Mouse (Mus musculus): ENCODE measurements around the gene Scn4a.

The Scn4a gene

DNA sequence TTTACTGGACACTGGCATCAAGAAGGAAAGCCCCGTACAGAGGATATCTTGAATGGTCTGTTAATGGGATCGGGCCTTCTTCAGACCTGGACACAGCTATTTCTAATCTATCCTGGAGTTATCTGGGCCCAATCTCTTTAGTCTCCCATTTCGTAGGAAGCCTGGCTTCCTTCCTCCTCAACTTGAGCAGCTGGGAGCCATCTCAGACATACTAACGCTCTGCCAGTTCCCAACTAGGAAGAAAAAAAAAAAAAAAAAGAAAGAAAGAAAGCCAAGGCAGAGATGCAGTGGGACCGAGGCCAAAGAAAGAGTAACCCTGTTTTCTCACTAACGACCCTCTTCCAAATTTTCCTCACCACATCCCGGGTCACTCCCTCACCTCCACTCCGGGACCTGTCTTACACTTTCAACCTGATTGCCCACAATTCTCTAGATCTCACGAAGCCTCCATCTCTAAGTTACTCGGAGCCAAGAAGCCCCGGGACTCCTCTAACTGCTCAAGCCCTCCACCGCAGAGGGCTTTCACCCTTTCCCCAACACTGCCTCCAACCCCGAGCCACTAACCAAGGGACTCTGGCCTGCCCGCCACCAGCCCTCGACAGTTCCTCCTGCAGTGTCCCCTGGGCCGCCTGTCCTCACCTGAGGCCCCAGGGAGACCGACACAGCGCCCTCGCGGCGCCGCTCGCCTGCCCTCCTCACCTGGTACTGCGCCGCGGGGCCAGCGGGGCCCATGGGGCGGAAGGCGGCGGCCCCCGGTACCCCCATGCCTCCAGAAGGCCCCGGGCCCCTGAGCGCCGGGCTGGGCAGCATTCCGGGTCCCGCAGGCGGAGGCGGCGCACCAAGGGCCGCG is 81.1 kb downstream of the Scn4a start:
- DNase-seq: no peak

DNA sequence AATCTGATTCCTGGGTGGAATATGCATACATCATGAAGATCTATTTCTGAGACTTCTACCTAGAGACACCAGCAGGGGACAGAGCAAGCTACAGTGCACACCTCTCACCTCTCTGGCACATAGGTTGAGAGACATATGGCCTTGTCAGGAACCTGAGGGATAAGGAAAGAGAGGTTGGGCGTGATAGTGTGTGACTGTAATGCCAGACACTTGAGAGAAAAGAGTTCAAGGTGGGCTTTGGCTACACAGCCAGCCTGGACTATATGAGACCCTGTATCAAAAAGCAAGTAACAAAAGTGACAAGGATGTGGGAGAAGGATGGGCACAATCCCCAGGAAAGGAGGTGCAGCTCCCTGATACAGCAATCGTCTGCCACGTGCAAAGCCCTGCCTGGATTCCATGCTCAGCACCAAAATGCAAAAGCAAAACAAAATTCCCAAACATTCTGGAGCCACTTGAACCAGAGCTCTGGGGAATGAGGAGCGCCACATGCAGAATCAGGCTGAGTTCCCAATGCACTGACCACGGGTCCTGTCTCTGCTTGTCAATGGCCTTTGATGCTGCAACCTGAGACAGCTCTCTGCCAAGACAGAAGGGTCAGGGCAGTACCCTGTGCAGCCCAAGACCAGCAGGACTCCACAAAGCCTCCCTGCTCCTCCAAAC is 81.8 kb downstream of the Scn4a start:
- peak; percentile 28 for DNase-seq

DNA sequence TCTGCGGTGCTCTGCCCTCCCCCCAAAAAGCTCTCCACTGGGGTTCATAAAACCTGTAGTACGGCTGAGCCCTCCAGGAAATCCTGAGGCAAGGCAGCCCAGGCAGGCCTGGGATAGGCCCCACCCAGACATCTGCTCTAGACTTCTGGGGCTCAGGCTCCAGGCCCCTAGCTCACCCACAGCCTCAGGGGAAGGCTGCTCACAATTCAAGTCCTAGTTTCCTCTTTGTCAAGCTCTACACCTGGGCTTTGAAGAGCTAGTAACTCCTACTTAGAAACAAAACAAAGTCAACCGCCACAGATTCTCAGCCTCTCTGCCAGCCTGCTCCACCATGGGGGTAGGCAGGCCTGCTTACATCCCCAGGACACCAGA is 84.0 kb downstream of the Scn4a start:
- no peak for DNase-seq

Data from kidney, adult 11 months (tissue).